Mouse (Mus musculus): Measurements from ENCODE around the gene Ankrd35. TPM values are rescaled to one million over a fixed set of nuclear protein-coding genes. Genes with fewer than 3 reads are reported as not detected.
"Not testable (repeated sequence)": the region's sequence is repeated elsewhere in the genome, so short reads cannot be mapped to it uniquely, and the experiment has no call there.

The Ankrd35 gene
- polyA plus RNA-seq, 1 experiment from 2014 or later = 0.14 TPM

DNA sequence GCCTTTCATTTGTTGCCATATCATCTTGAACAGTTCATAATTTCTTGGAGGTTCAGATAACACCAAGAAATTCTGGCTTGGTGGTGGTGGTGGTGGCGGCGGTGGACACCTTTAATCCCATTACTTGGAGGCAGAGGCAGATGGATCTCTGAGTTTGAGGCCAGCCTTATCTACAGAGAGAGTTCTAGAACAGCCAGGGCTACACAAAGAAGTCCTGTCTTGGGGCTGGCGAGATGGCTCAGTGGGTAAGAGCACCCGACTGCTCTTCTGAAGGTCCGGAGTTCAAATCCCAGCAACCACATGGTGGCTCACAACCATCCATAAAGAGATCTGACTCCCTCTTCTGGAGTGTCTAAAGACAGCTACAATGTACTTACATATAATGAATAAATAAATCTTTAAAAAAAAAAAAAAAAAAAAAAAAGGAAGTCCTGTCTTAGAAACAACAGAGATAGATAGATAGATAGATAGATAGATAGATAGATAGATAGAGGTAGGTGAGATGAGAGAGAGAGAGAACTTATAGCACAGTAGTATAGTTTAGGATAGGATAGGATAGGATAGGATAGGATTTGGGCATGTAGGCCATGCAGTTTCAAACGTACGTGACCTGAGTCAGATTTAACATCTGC, 4.1 kb upstream of the Ankrd35 start:
- not testable (repeated sequence) for H3K27me3 ChIP-seq (ENCODE audit: control insufficient read depth, insufficient read depth, low read length); DNase-seq (ENCODE audit: low spot score); ATAC-seq (replicated peaks; ENCODE audit: insufficient number of reproducible peaks, low FRiP score, low TSS enrichment, low read depth); H3K9ac ChIP-seq (replicated peaks; ENCODE audit: low read length); H3K9me3 ChIP-seq (replicated peaks; ENCODE audit: control insufficient read depth, low read length); H3K27ac ChIP-seq (replicated peaks; ENCODE audit: low read depth, low read length); H3K4me1 ChIP-seq (ENCODE audit: control insufficient read depth, insufficient read depth, low read length); H3K4me3 ChIP-seq (ENCODE audit: low read depth, low read length); H3K4me2 ChIP-seq (ENCODE audit: low read depth, low read length); H3K36me3 ChIP-seq (replicated peaks; ENCODE audit: control insufficient read depth, insufficient read depth, low read depth, low read length)
- WGBS = 83% methylated on average over 7 of the region's 7 CpGs

DNA sequence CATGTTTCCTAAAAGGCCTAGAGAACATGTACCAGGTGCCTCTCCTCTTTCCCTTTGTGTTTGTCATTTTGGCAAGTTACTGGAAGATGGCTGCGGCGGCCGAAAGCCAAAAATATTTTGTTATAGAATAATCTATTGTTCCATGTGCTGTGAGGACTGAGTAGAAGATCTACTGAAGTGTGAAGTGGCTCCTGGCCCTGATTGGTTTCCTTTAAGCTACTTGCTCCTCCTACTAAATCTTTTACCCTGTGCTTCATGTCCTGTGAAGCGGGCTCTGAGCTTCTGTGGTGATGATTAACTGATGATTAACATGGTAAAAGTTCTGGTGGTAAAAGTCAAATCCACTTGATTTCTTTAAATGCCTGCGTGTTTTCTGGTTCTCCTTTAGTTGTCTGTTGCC, 3.0 kb upstream of the Ankrd35 start:
- DNase-seq (ENCODE audit: low spot score) = no peak
- 90% methylated on average over 5 of the region's 5 CpGs for WGBS
- Histone ChIP-seq H3K36me3 (replicated peaks; ENCODE audit: control insufficient read depth, insufficient read depth, low read depth, low read length) (no peaks in the 10 kb centered on the region), H3K4me3 (ENCODE audit: low read depth, low read length) (no peak overlapping the region), H3K9ac (replicated peaks; ENCODE audit: low read length) (no peak overlapping the region), H3K4me2 (ENCODE audit: low read depth, low read length) (no peak overlapping the region), H3K27me3 (ENCODE audit: control insufficient read depth, insufficient read depth, low read length) (no peaks in the 10 kb centered on the region), H3K9me3 (replicated peaks; ENCODE audit: control insufficient read depth, low read length) (no peaks in the 10 kb centered on the region), H3K27ac (replicated peaks; ENCODE audit: low read depth, low read length) (no peak overlapping the region), H3K4me1 (ENCODE audit: control insufficient read depth, insufficient read depth, low read length) (no peaks in the 10 kb centered on the region)
- ATAC-seq (replicated peaks; ENCODE audit: insufficient number of reproducible peaks, low FRiP score, low TSS enrichment, low read depth) = no peak

DNA sequence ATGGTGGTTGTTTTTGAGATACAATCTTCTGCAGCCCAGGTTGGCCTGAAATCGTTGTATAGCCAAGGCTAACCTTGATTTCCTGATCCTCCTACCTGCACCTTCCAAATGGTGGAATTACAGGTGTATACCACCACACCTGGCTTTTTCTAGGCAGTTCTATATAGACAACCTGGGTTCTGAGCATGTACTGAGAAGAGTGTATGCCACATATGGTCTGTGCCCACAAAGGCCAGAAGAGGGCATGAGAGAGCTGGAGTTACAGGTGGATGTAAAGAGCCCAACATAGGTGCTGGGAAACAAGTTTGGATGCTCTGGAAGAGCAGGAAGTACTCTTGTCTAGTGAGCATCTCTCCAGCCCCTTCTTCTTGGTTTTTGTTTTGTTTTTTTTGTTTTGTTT, 2.6 kb upstream of the Ankrd35 start:
- 52% methylated on average over 1 of the region's 1 CpGs for WGBS
- H3K27me3 ChIP-seq (ENCODE audit: control insufficient read depth, insufficient read depth, low read length) = no peaks in the 10 kb centered on the region
- DNase-seq (ENCODE audit: low spot score) (no peak), ATAC-seq (replicated peaks; ENCODE audit: insufficient number of reproducible peaks, low FRiP score, low TSS enrichment, low read depth) (no peak)
- no peaks in the 10 kb centered on the region for H3K9me3 ChIP-seq (replicated peaks; ENCODE audit: control insufficient read depth, low read length)
- no peak overlapping the region for H3K4me3 ChIP-seq (ENCODE audit: low read depth, low read length)
- no peak overlapping the region for H3K27ac ChIP-seq (replicated peaks; ENCODE audit: low read depth, low read length)
- no peak overlapping the region for H3K4me2 ChIP-seq (ENCODE audit: low read depth, low read length)
- H3K9ac ChIP-seq (replicated peaks; ENCODE audit: low read length) = no peak overlapping the region
- no peaks in the 10 kb centered on the region for H3K36me3 ChIP-seq (replicated peaks; ENCODE audit: control insufficient read depth, insufficient read depth, low read depth, low read length)
- no peaks in the 10 kb centered on the region for H3K4me1 ChIP-seq (ENCODE audit: control insufficient read depth, insufficient read depth, low read length)

DNA sequence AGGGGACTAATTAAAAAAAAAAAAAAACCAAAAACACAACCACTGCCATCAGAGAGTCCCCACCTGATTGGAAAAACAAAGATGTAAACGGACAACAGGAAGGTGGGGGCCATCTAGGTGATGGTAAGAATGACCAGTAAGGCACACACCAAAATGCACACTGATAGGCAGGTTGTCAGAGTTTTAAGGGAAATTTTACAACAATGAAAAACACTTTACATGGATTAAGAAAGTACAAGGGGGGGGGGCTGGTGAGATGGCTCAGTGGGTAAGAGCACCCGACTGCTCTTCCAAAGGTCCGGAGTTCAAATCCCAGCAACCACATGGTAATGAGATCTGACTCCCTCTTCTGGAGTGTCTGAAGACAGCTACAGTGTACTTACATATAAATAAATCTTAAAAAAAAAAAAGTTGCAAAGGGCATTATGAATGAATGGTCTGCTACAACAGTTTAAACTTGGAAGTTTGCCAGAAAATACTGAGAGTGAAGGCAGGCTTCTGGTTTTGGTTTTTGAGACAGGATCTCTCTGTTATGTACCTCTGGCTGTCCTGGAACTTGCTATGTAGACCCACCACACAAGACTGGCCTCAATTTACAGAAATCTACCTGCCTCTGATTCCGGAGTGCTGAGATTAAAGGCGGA, 1.4 kb upstream of the Ankrd35 start:
- Histone ChIP-seq H3K27me3 (ENCODE audit: control insufficient read depth, insufficient read depth, low read length) (no peaks in the 10 kb centered on the region), H3K9me3 (replicated peaks; ENCODE audit: control insufficient read depth, low read length) (no peaks in the 10 kb centered on the region), H3K4me3 (ENCODE audit: low read depth, low read length) (no peak overlapping the region), H3K9ac (replicated peaks; ENCODE audit: low read length) (no peak overlapping the region), H3K4me2 (ENCODE audit: low read depth, low read length) (no peak overlapping the region), H3K27ac (replicated peaks; ENCODE audit: low read depth, low read length) (no peak overlapping the region), H3K36me3 (replicated peaks; ENCODE audit: control insufficient read depth, insufficient read depth, low read depth, low read length) (no peaks in the 10 kb centered on the region), H3K4me1 (ENCODE audit: control insufficient read depth, insufficient read depth, low read length) (no peaks in the 10 kb centered on the region)
- ATAC-seq (replicated peaks; ENCODE audit: insufficient number of reproducible peaks, low FRiP score, low TSS enrichment, low read depth) (no peak), DNase-seq (ENCODE audit: low spot score) (no peak)
- WGBS = 90% methylated on average over 5 of the region's 5 CpGs

DNA sequence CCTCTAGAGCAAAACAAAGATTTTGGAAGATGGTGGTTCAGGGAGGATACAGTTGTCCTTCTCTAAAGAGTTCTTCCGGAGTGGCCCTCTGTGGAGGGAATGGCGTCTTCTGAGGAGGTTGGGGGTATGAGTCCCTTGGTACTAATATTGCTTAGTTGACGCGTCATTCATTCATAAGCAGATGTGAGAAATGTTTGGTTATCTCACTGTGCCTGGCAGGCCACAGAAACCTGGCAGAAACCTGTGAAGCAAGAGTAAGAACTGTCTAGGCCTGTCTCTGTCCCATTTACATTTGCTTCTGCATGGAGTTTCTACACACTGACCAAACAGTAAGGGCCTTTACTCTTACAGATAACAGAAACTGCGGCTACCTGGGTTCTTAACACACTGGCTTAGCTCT, 1.6 kb downstream of the Ankrd35 start:
- 93% methylated on average over 5 of the region's 5 CpGs for WGBS
- no peak overlapping the region for H3K27ac ChIP-seq (replicated peaks; ENCODE audit: low read depth, low read length)
- H3K27me3 ChIP-seq (ENCODE audit: control insufficient read depth, insufficient read depth, low read length) = no peaks in the 10 kb centered on the region
- H3K9ac ChIP-seq (replicated peaks; ENCODE audit: low read length) = no peak overlapping the region
- no peaks in the 10 kb centered on the region for H3K4me1 ChIP-seq (ENCODE audit: control insufficient read depth, insufficient read depth, low read length)
- H3K4me3 ChIP-seq (ENCODE audit: low read depth, low read length) = no peak overlapping the region
- DNase-seq (ENCODE audit: low spot score) (no peak), ATAC-seq (replicated peaks; ENCODE audit: insufficient number of reproducible peaks, low FRiP score, low TSS enrichment, low read depth) (no peak)
- H3K4me2 ChIP-seq (ENCODE audit: low read depth, low read length) = no peak overlapping the region
- H3K9me3 ChIP-seq (replicated peaks; ENCODE audit: control insufficient read depth, low read length) = no peaks in the 10 kb centered on the region
- no peaks in the 10 kb centered on the region for H3K36me3 ChIP-seq (replicated peaks; ENCODE audit: control insufficient read depth, insufficient read depth, low read depth, low read length)

DNA sequence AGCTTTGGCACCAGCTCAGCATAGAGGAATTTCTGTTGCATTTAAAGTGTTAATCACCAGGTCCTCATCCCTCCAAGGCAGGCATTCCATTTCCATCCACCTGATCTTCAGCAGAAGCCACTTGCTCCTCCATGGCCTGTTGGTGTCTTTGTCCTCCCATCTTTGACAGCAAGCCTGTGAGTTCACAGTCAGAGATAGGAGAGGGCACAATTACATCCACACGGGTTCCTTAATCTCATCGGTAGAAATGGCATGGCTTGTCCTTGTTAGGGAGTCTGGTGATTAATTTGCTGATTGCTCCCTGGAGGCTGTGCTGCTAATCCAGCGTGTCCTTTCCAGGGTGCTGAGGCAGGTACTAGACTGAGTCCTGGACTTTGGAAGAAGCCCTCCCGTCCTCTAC, 3.6 kb downstream of the Ankrd35 start:
- WGBS = 63% methylated on average over 4 of the region's 4 CpGs
- DNase-seq (ENCODE audit: low spot score) (no peak), ATAC-seq (replicated peaks; ENCODE audit: insufficient number of reproducible peaks, low FRiP score, low TSS enrichment, low read depth) (no peak)
- Histone ChIP-seq H3K9ac (replicated peaks; ENCODE audit: low read length) (no peak overlapping the region), H3K4me1 (ENCODE audit: control insufficient read depth, insufficient read depth, low read length) (no peaks in the 10 kb centered on the region), H3K4me3 (ENCODE audit: low read depth, low read length) (no peak overlapping the region), H3K9me3 (replicated peaks; ENCODE audit: control insufficient read depth, low read length) (no peaks in the 10 kb centered on the region), H3K4me2 (ENCODE audit: low read depth, low read length) (no peak overlapping the region), H3K27ac (replicated peaks; ENCODE audit: low read depth, low read length) (no peak overlapping the region), H3K27me3 (ENCODE audit: control insufficient read depth, insufficient read depth, low read length) (no peaks in the 10 kb centered on the region), H3K36me3 (replicated peaks; ENCODE audit: control insufficient read depth, insufficient read depth, low read depth, low read length) (no peaks in the 10 kb centered on the region)

DNA sequence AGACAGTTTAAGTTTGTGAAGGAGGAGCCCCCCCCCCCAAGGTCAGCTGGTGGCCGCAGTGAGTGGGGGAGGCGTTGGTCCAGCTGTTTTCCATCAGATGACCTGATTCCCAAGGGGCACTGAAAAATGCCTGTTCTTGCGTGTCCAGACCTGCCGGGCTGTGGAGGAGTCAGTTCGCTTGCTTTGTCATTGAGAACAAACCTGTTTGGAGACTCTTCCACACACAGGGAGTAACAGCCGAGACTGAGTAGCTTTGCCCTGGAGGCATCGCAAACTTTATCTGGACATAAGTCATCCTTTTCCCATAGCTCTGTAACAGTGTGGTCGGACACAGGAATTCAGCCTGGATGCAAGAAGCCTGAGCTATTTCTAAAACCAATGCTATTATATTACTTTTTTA, 4.5 kb downstream of the Ankrd35 start:
- Histone ChIP-seq H3K4me1 (ENCODE audit: control insufficient read depth, insufficient read depth, low read length) (no peaks in the 10 kb centered on the region), H3K27ac (replicated peaks; ENCODE audit: low read depth, low read length) (peak overlapping the region; percentile 38; the same call in 1 of the 2 replicates), H3K9ac (replicated peaks; ENCODE audit: low read length) (no peak overlapping the region), H3K36me3 (replicated peaks; ENCODE audit: control insufficient read depth, insufficient read depth, low read depth, low read length) (no peaks in the 10 kb centered on the region), H3K4me2 (ENCODE audit: low read depth, low read length) (no peak overlapping the region), H3K4me3 (ENCODE audit: low read depth, low read length) (no peak overlapping the region), H3K27me3 (ENCODE audit: control insufficient read depth, insufficient read depth, low read length) (no peaks in the 10 kb centered on the region), H3K9me3 (replicated peaks; ENCODE audit: control insufficient read depth, low read length) (no peaks in the 10 kb centered on the region)
- DNase-seq (ENCODE audit: low spot score) (peak; percentile 58), ATAC-seq (replicated peaks; ENCODE audit: insufficient number of reproducible peaks, low FRiP score, low TSS enrichment, low read depth) (no peak)
- 23% methylated on average over 8 of the region's 8 CpGs for WGBS

DNA sequence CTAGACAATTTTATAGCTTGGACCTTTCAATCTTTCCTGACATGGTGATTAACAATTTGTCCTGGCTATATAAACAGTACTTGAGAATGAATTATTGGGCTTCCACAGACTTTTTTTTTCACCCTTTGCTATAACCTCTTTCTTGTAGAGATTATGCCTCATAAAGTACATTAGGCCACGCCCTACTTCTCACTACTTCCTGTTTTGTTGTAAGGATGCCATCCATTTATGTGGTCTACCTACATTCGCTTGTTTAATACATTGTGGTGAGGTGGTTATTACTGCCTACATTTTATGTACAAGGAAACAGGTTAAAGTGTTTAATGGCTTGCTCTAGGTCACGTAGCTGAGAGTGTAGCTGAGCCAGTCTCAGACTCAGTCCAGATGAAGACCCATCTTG, 5.2 kb downstream of the Ankrd35 start:
- Histone ChIP-seq H3K9ac (replicated peaks; ENCODE audit: low read length) (no peak overlapping the region), H3K4me1 (ENCODE audit: control insufficient read depth, insufficient read depth, low read length) (no peaks in the 10 kb centered on the region), H3K4me3 (ENCODE audit: low read depth, low read length) (no peak overlapping the region), H3K9me3 (replicated peaks; ENCODE audit: control insufficient read depth, low read length) (no peaks in the 10 kb centered on the region), H3K27me3 (ENCODE audit: control insufficient read depth, insufficient read depth, low read length) (no peaks in the 10 kb centered on the region; the same call in 1 of the 2 replicates), H3K36me3 (replicated peaks; ENCODE audit: control insufficient read depth, insufficient read depth, low read depth, low read length) (no peaks in the 10 kb centered on the region), H3K4me2 (ENCODE audit: low read depth, low read length) (no peak overlapping the region), H3K27ac (replicated peaks; ENCODE audit: low read depth, low read length) (no peak overlapping the region)
- ATAC-seq (replicated peaks; ENCODE audit: insufficient number of reproducible peaks, low FRiP score, low TSS enrichment, low read depth) = no peak
- 88% methylated on average over 3 of the region's 3 CpGs for WGBS
- no peak for DNase-seq (ENCODE audit: low spot score)

All from embryonic facial prominence, embryonic 11.5 days (tissue).